Mouse (Mus musculus) heart, adult 2 months (tissue): Measurements from ENCODE around the gene Slit3. TPM values are rescaled to one million over a fixed set of nuclear protein-coding genes. Genes with fewer than 3 reads are reported as not detected.

Source experiments
- DNase-seq, 2 experiments: peaks; one replicate each; pipeline ENCODE4 v3.0.0; 2021
- H3K27ac ChIP-seq: fragments of 200-600 bp; 2 replicates; pipeline ENCODE4 v1.8.1; 2022
- H3K27me3 ChIP-seq: fragments of 200-500 bp; 2 replicates; pipeline ENCODE4 v1.6.1; 2012; ENCODE audit warnings: mild to moderate bottlenecking, low read length, inconsistent platforms, mixed read lengths; ENCODE audit not compliant: control insufficient read depth, insufficient read depth
- H3K36me3 ChIP-seq: fragments of 200-500 bp; 2 replicates; pipeline ENCODE4 v1.6.1; 2012; ENCODE audit warnings: low read length, inconsistent platforms; ENCODE audit not compliant: control insufficient read depth, insufficient read depth
- H3K4me1 ChIP-seq: fragments of 200-500 bp; 2 replicates; pipeline ENCODE4 v1.6.1; 2011; ENCODE audit warnings: low read length; ENCODE audit not compliant: control insufficient read depth, insufficient read depth
- H3K4me3 ChIP-seq: fragments of 200-600 bp; 2 replicates; pipeline ENCODE4 v1.8.1; 2022
- H3K79me2 ChIP-seq: fragments of 200-500 bp; replicated peaks from 2 replicates; pipeline ENCODE4 v1.6.1; 2012; ENCODE audit warnings: mild to moderate bottlenecking, inconsistent platforms, low read length, moderate library complexity, mixed read lengths; ENCODE audit not compliant: control insufficient read depth, insufficient read depth
- H3K9ac ChIP-seq: fragments of 200-500 bp; 2 replicates; pipeline ENCODE4 v1.6.1; 2012; ENCODE audit warnings: low read depth, mild to moderate bottlenecking, control low read depth, inconsistent platforms, low read length, mixed read lengths
- CTCF ChIP-seq: fragments of 200-600 bp; IDR thresholded peaks from 2 replicates; pipeline ENCODE4 v1.8.1; 2022; ENCODE audit warnings: antibody characterized with exemption, mild to moderate bottlenecking, moderate library complexity
- EP300 ChIP-seq: fragments of 200-500 bp; IDR thresholded peaks from 2 replicates; pipeline ENCODE4 v1.6.1; 2011; ENCODE audit warnings: low read depth, low read length, control low read depth; ENCODE audit not compliant: insufficient read depth
- POLR2A ChIP-seq: fragments of 200-500 bp; IDR thresholded peaks from 2 replicates; pipeline ENCODE4 v1.6.1; 2011; ENCODE audit warnings: mild to moderate bottlenecking, low read depth, low read length, control low read depth; ENCODE audit not compliant: insufficient read depth
- WGBS: fragments of 180-500 bp; shearing (Covaris S2); methylation state at CpG from one replicate; pipeline ENCODE4 v1.1.7; 2018; 5-methylcytosine and 5-hydroxymethylcytosine counted together
- intact Hi-C: fragments of 180-260 bp; cut with DNase I; formaldehyde crosslinking; loops from one replicate; pipeline ENCODE4 v1.15.1; 2025
- polyA plus RNA-seq: library from polyadenylated mRNA; depleted of rRNA; stranded (reverse); fragments of >200 nt; gene quantifications from 2 replicates; pipeline ENCODE4 v1.2.3, GENCODE M21; 2012
- total RNA-seq, 2 experiments: library from RNA; stranded (reverse); gene quantifications; 2 replicates each; pipeline ENCODE4 v1.2.3; 2021

The Slit3 gene
- total and polyA plus RNA-seq, 3 experiments, result 12.3 to 15.8 (median 14.6) TPM

- intact Hi-C loops, result no loop called here
- Histone ChIP-seq H3K9ac (no peak overlapping the region), H3K36me3 (no peaks in the 10 kb centered on the region), H3K27me3 (no peaks in the 10 kb centered on the region), H3K4me3 (no peak overlapping the region), H3K4me1 (no peaks in the 10 kb centered on the region), H3K79me2 (no peaks in the 10 kb centered on the region), H3K27ac (no peak overlapping the region)
- no peak for DNase-seq
- WGBS, result 90% methylated on average over 3 of the region's 3 CpGs
- TF ChIP-seq CTCF (no peak), POLR2A (no peak), EP300 (no peak)
Measured at GRCm38 (mm10) chr11:35163396-35163795, 42.4 kb downstream of the Slit3 start.

GRCm38 (mm10) chr11:35167176-35167575 lies 46.2 kb downstream of the Slit3 start:
- TF ChIP-seq EP300 (no peak), POLR2A (no peak), CTCF (no peak)
- intact Hi-C loops, result no loop called here
- H3K9ac ChIP-seq, result no peak overlapping the region
- H3K36me3 ChIP-seq, result no peaks in the 10 kb centered on the region
- 60% methylated on average over 8 of the region's 8 CpGs for WGBS
- H3K79me2 ChIP-seq, result no peaks in the 10 kb centered on the region
- no peaks in the 10 kb centered on the region for H3K27me3 ChIP-seq
- no peak overlapping the region for H3K27ac ChIP-seq
- no peak overlapping the region for H3K4me3 ChIP-seq
- H3K4me1 ChIP-seq, result no peaks in the 10 kb centered on the region
- DNase-seq, result no peak

- H3K36me3 ChIP-seq, result no peaks in the 10 kb centered on the region
- TF ChIP-seq CTCF (no peak), POLR2A (no peak), EP300 (no peak)
- H3K4me3 ChIP-seq, result no peak overlapping the region
- intact Hi-C loops, result no loop called here
- H3K79me2 ChIP-seq, result no peaks in the 10 kb centered on the region
- 83% methylated on average over 6 of the region's 6 CpGs for WGBS
- no peak for DNase-seq
- no peak overlapping the region for H3K27ac ChIP-seq
- H3K27me3 ChIP-seq, result no peaks in the 10 kb centered on the region
- H3K4me1 ChIP-seq, result no peaks in the 10 kb centered on the region
- no peak overlapping the region for H3K9ac ChIP-seq
Measured at GRCm38 (mm10) chr11:35171505-35171904, 50.5 kb downstream of the Slit3 start.

- DNase-seq, result no peak
- no peak overlapping the region for H3K27ac ChIP-seq
- no peaks in the 10 kb centered on the region for H3K4me1 ChIP-seq
- no peak overlapping the region for H3K4me3 ChIP-seq
- H3K79me2 ChIP-seq, result no peaks in the 10 kb centered on the region
- no peaks in the 10 kb centered on the region for H3K27me3 ChIP-seq
- no peaks in the 10 kb centered on the region for H3K36me3 ChIP-seq
- intact Hi-C loops, result no loop called here
- H3K9ac ChIP-seq, result no peak overlapping the region
- TF ChIP-seq CTCF (no peak), POLR2A (no peak), EP300 (no peak)
- 81% methylated on average over 7 of the region's 7 CpGs for WGBS
Measured at GRCm38 (mm10) chr11:35177564-35177963, 56.5 kb downstream of the Slit3 start.

- Histone ChIP-seq H3K27me3 (no peaks in the 10 kb centered on the region), H3K79me2 (no peaks in the 10 kb centered on the region), H3K4me1 (no peaks in the 10 kb centered on the region), H3K36me3 (no peaks in the 10 kb centered on the region), H3K4me3 (no peak overlapping the region), H3K9ac (no peak overlapping the region), H3K27ac (no peak overlapping the region)
- TF ChIP-seq CTCF (no peak), POLR2A (no peak), EP300 (no peak)
- DNase-seq, result no peak
- intact Hi-C loops, result no loop called here
- WGBS, result 64% methylated on average over 24 of the region's 24 CpGs
Measured at GRCm38 (mm10) chr11:35178144-35178817, 57.3 kb downstream of the Slit3 start.

- Histone ChIP-seq H3K4me1 (no peaks in the 10 kb centered on the region), H3K27me3 (no peaks in the 10 kb centered on the region), H3K79me2 (no peaks in the 10 kb centered on the region), H3K36me3 (no peaks in the 10 kb centered on the region), H3K27ac (no peak overlapping the region), H3K9ac (no peak overlapping the region), H3K4me3 (no peak overlapping the region)
- 64% methylated on average over 8 of the region's 8 CpGs for WGBS
- DNase-seq, result no peak
- intact Hi-C loops, result no loop called here
- TF ChIP-seq EP300 (no peak), CTCF (no peak), POLR2A (no peak)
Measured at GRCm38 (mm10) chr11:35179305-35179704, 58.3 kb downstream of the Slit3 start.
